Mouse (Mus musculus): ENCODE data around the gene Brd3os. TPM values are rescaled to one million over a fixed set of nuclear protein-coding genes. Genes with fewer than 3 reads are reported as not detected.

The Brd3os gene
- polyA plus RNA-seq, 1 experiment from 2014 or later = 10.2 TPM

DNA sequence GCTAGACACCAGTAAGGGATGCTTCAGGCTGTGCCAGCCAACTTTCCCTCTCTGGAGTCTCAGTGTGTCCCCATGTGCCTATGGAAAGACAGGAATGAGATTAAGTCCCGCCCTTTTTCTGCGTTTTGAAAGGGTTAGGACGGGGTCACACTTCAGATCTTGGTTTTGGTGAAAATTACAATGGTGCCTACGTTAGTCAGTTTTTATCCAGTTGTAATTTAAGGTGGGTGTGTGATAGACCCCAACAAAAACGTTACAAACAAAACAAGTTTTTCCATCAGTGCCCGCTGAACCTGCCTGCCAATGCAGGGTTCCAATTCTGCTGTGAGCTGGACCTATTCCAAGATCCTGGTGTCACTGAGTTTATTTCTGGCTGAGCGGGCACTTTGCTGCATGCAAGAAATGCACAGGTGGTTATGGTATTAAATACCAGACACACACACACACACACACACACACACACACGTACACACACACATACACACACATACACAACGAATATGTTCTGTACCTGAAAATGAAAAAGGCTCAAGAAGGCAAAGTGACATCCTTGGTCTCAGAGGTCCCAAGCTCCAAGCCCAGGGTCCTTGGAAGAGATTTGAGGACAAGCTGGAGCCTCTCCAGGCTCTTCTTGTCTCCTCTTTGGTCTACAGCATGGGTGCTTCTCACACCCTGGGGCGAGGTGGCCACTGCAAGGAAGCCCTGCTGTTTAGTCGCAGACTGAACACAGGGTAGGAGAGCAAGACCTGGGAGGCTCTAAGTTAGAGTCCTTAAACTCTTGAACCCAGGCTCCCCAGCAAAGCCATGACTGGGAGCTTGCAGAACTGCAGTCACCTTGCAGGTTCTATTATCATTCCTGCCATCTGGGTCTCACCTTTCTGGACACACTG is 34.4 kb downstream of the Brd3os start:
- peak overlapping the region; percentile 98 for H3K27ac ChIP-seq
- peak overlapping the region; percentile 66 for H3K4me2 ChIP-seq (ENCODE audit: low read length)
- H3K36me3 ChIP-seq (ENCODE audit: insufficient read depth, low read length) = no peaks in the 10 kb centered on the region
- peak overlapping the region; percentile 96 for H3K4me3 ChIP-seq (replicated peaks; ENCODE audit: low read depth, low read length)
- H3K9ac ChIP-seq (ENCODE audit: low read depth, low read length) = peak overlapping the region; percentile 93
- ATAC-seq (replicated peaks; ENCODE audit: low FRiP score, low read depth) (no peak), DNase-seq (ENCODE audit: low spot score) (no peak)
- H3K4me1 ChIP-seq (replicated peaks; ENCODE audit: insufficient read depth, low read length) = peaks cover 19% of the 10 kb centered on the region
- no peaks in the 10 kb centered on the region for H3K27me3 ChIP-seq (ENCODE audit: insufficient read depth, low read length)
- no peaks in the 10 kb centered on the region for H3K9me3 ChIP-seq (replicated peaks; ENCODE audit: low read length)
- TF ChIP-seq CTCF (IDR thresholded peaks at IDR 0.05; ENCODE audit: low read depth) = no peak
- 25% methylated on average over 11 of the region's 11 CpGs for WGBS

DNA sequence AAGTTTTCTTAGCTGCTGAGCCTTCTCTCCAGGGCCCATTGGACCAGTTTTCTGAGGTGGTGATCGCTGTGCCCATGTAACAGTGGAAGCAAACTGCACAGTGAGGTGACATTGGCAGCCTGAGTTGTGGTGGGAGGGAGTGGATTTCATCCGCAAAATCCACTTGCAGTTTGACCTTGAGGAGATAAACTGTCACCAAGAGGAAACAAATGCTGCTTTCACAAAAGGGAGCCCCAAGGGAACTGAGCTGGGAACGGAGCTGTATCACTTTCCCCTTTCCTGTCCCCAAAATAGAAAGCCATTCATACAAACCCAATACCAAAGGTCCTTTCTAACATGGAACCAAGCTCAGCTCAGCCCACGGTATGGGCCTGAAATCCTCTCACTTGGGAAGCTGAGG is 37.7 kb downstream of the Brd3os start:
- 63% methylated on average over 4 of the region's 4 CpGs for WGBS
- no peak overlapping the region for H3K4me2 ChIP-seq (ENCODE audit: low read length)
- ATAC-seq (replicated peaks; ENCODE audit: low FRiP score, low read depth) (no peak), DNase-seq (ENCODE audit: low spot score) (no peak)
- H3K36me3 ChIP-seq (ENCODE audit: insufficient read depth, low read length) = no peaks in the 10 kb centered on the region
- H3K4me1 ChIP-seq (replicated peaks; ENCODE audit: insufficient read depth, low read length) = no peaks in the 10 kb centered on the region
- no peak overlapping the region for H3K4me3 ChIP-seq (replicated peaks; ENCODE audit: low read depth, low read length)
- TF ChIP-seq CTCF (IDR thresholded peaks at IDR 0.05; ENCODE audit: low read depth) = no peak
- H3K27ac ChIP-seq = no peak overlapping the region
- H3K9me3 ChIP-seq (replicated peaks; ENCODE audit: low read length) = no peaks in the 10 kb centered on the region
- no peaks in the 10 kb centered on the region for H3K27me3 ChIP-seq (ENCODE audit: insufficient read depth, low read length)
- no peak overlapping the region for H3K9ac ChIP-seq (ENCODE audit: low read depth, low read length)

DNA sequence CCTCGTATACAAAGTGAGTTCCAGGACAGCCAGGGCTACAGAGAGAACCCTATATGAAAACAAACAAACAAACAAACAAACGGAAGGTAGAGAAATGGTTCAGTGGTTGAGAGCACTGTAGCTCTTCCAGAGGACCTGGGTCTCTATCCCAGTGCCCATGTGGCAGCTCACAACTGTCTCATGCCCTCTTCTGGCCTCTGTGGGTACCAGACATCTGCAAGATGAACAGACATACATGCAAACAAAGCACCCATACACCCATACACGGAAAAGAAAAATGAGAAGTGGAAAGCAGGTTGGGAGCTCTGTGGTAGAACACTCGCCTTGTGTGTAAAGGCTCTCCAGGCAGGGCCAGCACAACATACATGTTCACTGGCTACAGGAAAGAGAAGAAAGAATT is 38.2 kb downstream of the Brd3os start:
- no peak overlapping the region for H3K4me2 ChIP-seq (ENCODE audit: low read length)
- H3K27me3 ChIP-seq (ENCODE audit: insufficient read depth, low read length) = no peaks in the 10 kb centered on the region
- no peak for DNase-seq (ENCODE audit: low spot score)
- H3K4me3 ChIP-seq (replicated peaks; ENCODE audit: low read depth, low read length) = no peak overlapping the region
- no peaks in the 10 kb centered on the region for H3K36me3 ChIP-seq (ENCODE audit: insufficient read depth, low read length)
- H3K4me1 ChIP-seq (replicated peaks; ENCODE audit: insufficient read depth, low read length) = no peaks in the 10 kb centered on the region
- ATAC-seq (replicated peaks; ENCODE audit: low FRiP score, low read depth) = no peak
- H3K9ac ChIP-seq (ENCODE audit: low read depth, low read length) = no peak overlapping the region
- no peaks in the 10 kb centered on the region for H3K9me3 ChIP-seq (replicated peaks; ENCODE audit: low read length)
- TF ChIP-seq CTCF (IDR thresholded peaks at IDR 0.05; ENCODE audit: low read depth) = no peak
- WGBS = 81% methylated on average over 4 of the region's 4 CpGs
- H3K27ac ChIP-seq = no peak overlapping the region

GRCm38 (mm10) chr2:27482265-27482861 is 40.2 kb downstream of the Brd3os start:
- no peak overlapping the region for H3K9ac ChIP-seq (ENCODE audit: low read depth, low read length)
- no peaks in the 10 kb centered on the region for H3K4me1 ChIP-seq (replicated peaks; ENCODE audit: insufficient read depth, low read length)
- no peak for TF ChIP-seq CTCF (IDR thresholded peaks at IDR 0.05; ENCODE audit: low read depth)
- H3K27ac ChIP-seq = no peak overlapping the region
- no peak for ATAC-seq (replicated peaks; ENCODE audit: low FRiP score, low read depth)
- no peak overlapping the region for H3K4me3 ChIP-seq (replicated peaks; ENCODE audit: low read depth, low read length)
- H3K27me3 ChIP-seq (ENCODE audit: insufficient read depth, low read length) = no peaks in the 10 kb centered on the region
- no peak for DNase-seq (ENCODE audit: low spot score)
- WGBS = 78% methylated on average over 7 of the region's 7 CpGs
- no peaks in the 10 kb centered on the region for H3K36me3 ChIP-seq (ENCODE audit: insufficient read depth, low read length)
- H3K4me2 ChIP-seq (ENCODE audit: low read length) = no peak overlapping the region
- no peaks in the 10 kb centered on the region for H3K9me3 ChIP-seq (replicated peaks; ENCODE audit: low read length)

- Histone ChIP-seq H3K9me3 (replicated peaks; ENCODE audit: low read length) (no peaks in the 10 kb centered on the region), H3K9ac (ENCODE audit: low read depth, low read length) (no peak overlapping the region), H3K4me1 (replicated peaks; ENCODE audit: insufficient read depth, low read length) (no peaks in the 10 kb centered on the region), H3K27me3 (ENCODE audit: insufficient read depth, low read length) (no peaks in the 10 kb centered on the region), H3K4me3 (replicated peaks; ENCODE audit: low read depth, low read length) (no peak overlapping the region), H3K27ac (no peak overlapping the region), H3K4me2 (ENCODE audit: low read length) (no peak overlapping the region), H3K36me3 (ENCODE audit: insufficient read depth, low read length) (no peaks in the 10 kb centered on the region)
- ATAC-seq (replicated peaks; ENCODE audit: low FRiP score, low read depth) (no peak), DNase-seq (ENCODE audit: low spot score) (no peak)
- no peak for TF ChIP-seq CTCF (IDR thresholded peaks at IDR 0.05; ENCODE audit: low read depth)
- WGBS = 69% methylated on average over 4 of the region's 4 CpGs
Measured at GRCm38 (mm10) chr2:27486725-27487124, 44.6 kb downstream of the Brd3os start.

- no peak overlapping the region for H3K4me2 ChIP-seq (ENCODE audit: low read length)
- WGBS = 81% methylated on average over 3 of the region's 4 CpGs
- no peak for ATAC-seq (replicated peaks; ENCODE audit: low FRiP score, low read depth)
- TF ChIP-seq CTCF (IDR thresholded peaks at IDR 0.05; ENCODE audit: low read depth) = no peak
- H3K9me3 ChIP-seq (replicated peaks; ENCODE audit: low read length) = no peaks in the 10 kb centered on the region
- no peaks in the 10 kb centered on the region for H3K27me3 ChIP-seq (ENCODE audit: insufficient read depth, low read length)
- no peak for DNase-seq (ENCODE audit: low spot score)
- H3K4me3 ChIP-seq (replicated peaks; ENCODE audit: low read depth, low read length) = no peak overlapping the region
- H3K9ac ChIP-seq (ENCODE audit: low read depth, low read length) = no peak overlapping the region
- no peaks in the 10 kb centered on the region for H3K36me3 ChIP-seq (ENCODE audit: insufficient read depth, low read length)
- H3K4me1 ChIP-seq (replicated peaks; ENCODE audit: insufficient read depth, low read length) = no peaks in the 10 kb centered on the region
- H3K27ac ChIP-seq = no peak overlapping the region
Measured at GRCm38 (mm10) chr2:27487336-27488049, 45.4 kb downstream of the Brd3os start.
